Mouse (Mus musculus) hematopoietic stem cell, adult 5-6 weeks (primary cell): Measurements from ENCODE around the gene Hist1h1t. TPM values are rescaled to one million over a fixed set of nuclear protein-coding genes. Genes with fewer than 3 reads are reported as not detected.
"Not testable (repeated sequence)": the region's sequence is repeated elsewhere in the genome, so short reads cannot be mapped to it uniquely, and the experiment has no call there.

Source experiments
- ATAC-seq, 2 experiments: fragments of 125-278 bp in 1 of 2; replicated peaks in 1 of 2; 2 replicates each; pipeline ENCODE4 v1.8.0; 2016 to 2017; ENCODE audit warnings: inconsistent platforms in 2 of 2, mild to moderate bottlenecking in 2 of 2, moderate number of reproducible peaks in 2 of 2, low read depth in 1 of 2, moderate TSS enrichment in 1 of 2; ENCODE audit not compliant: low FRiP score in 2 of 2, poor library complexity in 2 of 2, severe bottlenecking in 2 of 2, insufficient read depth in 1 of 2, low TSS enrichment in 1 of 2
- total RNA-seq: library from RNA; stranded (forward); fragments of 172-1452, 232-1000 nt; gene quantifications from 2 replicates; pipeline ENCODE4 v1.2.3, GENCODE M21; 2017

Hist1h1t gene
- total RNA-seq = not detected in 2 replicates

GRCm38 (mm10) chr13:23695514-23695913, at the start of gene Hist1h1t:
Gene Hist1h1t (plus strand): TSS chr13:23695814.
- no peak for ATAC-seq

DNA sequence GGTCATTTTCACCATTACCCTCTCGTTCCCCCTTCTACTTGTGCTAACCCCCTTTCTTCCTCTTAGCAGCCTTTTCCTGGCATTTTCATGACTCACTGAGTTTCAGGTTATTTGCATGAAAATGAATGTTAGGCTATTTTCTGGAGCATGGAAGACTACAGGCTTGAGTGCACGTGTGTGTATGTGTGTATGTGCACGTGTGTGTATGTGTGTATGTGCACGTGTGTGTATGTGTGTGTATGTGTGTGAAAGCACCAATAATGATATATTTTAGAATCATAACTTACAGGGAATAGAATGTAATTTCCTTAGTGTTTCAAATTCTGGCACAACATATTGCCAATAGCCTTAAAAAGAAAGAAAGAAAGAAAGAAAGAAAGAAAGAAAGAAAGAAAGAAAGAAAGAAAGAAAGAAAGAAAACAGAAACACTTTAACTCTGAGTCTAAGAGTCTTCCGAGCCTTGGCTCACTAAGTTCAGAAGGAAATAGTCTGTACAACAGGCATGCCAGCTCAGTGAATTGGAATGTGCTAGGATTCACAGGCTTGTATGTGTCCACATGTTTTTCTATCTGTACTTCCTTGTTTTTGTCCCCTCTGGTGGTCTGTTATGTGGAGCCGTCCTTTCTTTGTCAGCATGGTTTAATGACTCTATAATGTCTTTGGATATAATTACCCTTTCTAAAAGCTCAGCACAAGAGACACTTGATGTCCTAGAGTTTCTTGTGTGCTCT, 35.8 kb upstream of the Hist1h1t start:
- ATAC-seq = no peak

DNA sequence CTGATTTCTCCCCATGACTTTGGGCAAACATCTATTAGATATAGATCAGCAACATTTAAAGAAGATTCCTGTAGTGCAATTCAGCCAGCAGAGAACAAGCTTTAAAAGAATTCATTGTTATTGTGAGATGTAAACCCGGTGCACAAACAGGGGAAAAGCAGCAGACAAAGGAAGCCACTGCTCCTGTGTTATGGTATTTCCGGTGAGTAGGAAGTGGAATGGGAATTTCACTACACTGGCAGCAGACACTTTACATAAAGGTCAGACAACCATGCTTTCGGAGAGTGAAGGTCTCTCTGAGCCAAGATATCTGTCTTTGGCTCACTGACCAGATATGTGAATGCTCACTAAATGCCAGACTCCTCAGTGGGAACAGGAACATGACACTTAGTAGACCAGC, 33.1 kb upstream of the Hist1h1t start:
- ATAC-seq = no peak

GRCm38 (mm10) chr13:23681990-23682582, 13.5 kb upstream of the Hist1h1t start:
- ATAC-seq = no peak

DNA sequence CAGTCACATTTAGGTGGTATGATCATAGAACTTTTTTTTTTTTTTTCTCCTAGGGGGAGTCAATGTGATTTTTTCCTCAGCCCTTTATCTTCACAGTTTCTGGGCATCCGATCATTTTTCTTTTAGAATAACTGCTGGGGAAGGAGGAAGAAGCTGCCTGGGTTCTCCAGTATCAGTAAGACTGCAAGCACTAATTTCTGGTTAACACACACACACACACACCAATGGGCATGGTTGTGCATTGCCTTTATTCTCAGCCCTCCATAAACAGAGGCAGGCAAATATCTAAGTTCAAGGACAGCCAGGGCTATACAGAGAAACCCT, 13.0 kb upstream of the Hist1h1t start:
- ATAC-seq = no peak

DNA sequence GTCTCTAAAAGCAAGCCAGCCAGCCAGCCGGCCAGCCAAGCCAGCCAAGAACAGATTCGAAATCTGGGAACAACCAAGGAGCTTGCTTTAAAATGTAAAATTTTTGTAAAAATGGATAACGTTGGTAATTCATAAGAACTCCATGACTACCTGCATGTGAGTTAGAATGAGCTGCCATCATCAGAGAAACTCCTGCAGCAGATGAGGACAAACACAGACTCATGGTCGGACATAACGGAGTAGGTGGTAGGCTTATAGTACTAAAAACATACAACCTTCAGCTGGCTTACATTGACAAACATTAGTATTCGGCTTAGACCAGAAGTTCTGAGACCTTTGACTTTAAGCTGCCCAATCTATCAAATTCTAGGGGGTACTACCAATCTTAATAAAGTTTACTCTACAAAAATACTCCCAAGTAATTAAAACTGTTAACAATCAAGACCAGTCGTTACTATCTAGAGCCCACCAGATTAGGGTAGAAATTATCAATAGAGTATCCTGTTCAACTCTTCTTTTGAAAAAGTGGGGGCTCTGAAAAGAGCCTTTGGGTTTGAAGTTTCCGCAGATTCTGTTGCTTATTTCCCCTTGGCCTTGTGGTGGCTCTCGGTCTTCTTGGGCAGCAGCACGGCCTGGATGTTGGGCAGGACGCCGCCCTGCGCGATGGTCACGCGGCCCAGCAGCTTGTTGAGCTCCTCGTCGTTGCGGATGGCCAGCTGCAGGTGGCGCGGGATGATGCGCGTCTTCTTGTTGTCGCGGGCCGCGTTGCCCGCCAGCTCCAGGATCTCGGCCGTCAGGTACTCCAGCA, 12.5 kb upstream of the Hist1h1t start:
- ATAC-seq = not testable (repeated sequence)

DNA sequence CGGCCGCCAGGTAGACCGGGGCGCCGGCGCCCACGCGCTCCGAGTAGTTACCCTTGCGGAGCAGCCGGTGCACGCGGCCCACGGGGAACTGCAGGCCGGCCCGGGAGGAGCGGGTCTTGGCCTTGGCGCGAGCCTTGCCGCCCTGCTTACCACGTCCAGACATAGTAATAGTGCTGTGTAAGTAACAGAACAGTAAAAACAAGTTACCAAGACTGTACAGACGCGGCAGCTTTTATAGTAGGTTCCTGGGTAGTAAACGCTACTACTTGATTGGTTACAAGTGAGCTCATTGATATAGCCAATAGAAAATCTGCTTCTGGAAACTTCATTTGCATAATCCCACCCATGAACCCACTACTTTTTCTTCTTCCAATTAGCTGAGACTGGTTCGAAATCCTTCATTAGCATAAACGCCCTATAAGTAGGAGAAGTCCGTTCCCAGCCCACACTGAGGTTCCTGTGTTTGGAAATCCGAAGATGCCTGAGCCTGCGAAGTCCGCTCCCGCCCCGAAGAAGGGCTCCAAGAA, 11.8 kb upstream of the Hist1h1t start, which contains the start of the genes Hist1h2ac and Hist1h2bc:
Gene Hist1h2ac (minus strand): TSS at position 194 of the 527 bp plus-strand sequence.
Gene Hist1h2bc (plus strand): TSS at position 445 of the 527 bp plus-strand sequence.
- ATAC-seq = peak; percentile 91 to 95

- peak; percentile 34 to 47; a peak in 3 of 4 replicates for ATAC-seq
Measured at GRCm38 (mm10) chr13:23684295-23684945, 11.2 kb upstream of the Hist1h1t start.

GRCm38 (mm10) chr13:23685121-23685861, 10.3 kb upstream of the Hist1h1t start:
- ATAC-seq = 0 out of 4 replicates have a peak, but pooled peaks of 1 of the 2 experiments have one; percentile 3

DNA sequence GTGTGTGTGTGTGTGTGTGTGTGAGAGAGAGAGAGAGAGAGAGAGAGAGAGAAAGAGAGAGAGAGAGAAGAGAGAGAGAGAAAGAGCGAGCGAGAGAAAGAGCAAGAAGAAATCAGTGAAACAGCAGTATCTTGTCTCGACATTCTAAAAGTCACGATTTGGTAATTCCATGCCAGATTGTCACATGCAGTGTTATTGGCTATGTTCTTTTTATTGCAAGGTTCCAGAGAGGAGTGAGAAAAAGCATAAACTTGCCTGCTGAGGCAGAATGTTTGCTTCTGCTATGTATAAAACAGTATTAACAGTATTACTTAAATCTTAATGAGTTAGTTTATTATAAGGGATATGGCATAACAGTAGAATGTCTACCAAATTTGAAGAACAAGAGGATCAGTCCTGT, 9.6 kb upstream of the Hist1h1t start:
- no peak for ATAC-seq

DNA sequence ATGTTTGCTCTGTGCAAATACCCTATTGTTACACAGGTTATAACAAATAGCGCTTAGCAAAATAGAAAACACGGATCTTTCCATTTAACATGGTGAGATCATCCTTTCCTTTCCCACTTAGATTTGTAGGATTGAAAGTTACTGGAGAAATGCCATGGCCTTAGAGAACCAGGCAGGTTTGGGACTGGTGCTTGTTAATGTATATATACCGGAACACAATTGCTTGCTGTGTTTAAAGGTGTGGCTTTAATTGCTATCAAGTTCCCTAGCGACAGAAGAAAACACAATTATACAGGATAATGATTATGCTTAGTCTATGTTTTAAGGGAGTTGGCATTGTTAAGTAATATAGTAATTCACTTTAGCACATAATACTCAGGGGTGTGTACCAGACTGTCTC, 8.4 kb upstream of the Hist1h1t start:
- no peak for ATAC-seq

GRCm38 (mm10) chr13:23687907-23688306, 7.7 kb upstream of the Hist1h1t start:
- no peak for ATAC-seq

DNA sequence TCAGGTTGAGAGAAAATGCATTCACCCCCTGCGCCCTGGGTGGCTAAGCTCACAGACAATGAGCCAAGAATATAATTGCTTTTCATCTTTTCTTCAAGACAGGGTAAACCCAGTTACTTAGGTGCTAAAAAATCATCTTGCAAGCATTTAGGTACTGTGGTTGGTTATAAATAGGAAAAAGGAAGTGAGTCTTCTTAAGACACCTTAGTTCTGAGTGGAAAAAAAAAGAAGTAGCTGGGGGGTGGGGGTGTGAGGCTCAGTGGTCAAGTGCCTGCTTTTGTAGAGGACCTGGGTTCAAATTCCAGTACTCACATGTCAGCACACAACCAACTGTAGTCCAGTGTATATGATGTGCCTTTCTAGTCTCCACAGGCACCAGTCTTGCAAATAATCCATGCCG, 6.7 kb upstream of the Hist1h1t start:
- no peak for ATAC-seq

- no peak for ATAC-seq
Measured at GRCm38 (mm10) chr13:23689459-23689858, 6.2 kb upstream of the Hist1h1t start.

DNA sequence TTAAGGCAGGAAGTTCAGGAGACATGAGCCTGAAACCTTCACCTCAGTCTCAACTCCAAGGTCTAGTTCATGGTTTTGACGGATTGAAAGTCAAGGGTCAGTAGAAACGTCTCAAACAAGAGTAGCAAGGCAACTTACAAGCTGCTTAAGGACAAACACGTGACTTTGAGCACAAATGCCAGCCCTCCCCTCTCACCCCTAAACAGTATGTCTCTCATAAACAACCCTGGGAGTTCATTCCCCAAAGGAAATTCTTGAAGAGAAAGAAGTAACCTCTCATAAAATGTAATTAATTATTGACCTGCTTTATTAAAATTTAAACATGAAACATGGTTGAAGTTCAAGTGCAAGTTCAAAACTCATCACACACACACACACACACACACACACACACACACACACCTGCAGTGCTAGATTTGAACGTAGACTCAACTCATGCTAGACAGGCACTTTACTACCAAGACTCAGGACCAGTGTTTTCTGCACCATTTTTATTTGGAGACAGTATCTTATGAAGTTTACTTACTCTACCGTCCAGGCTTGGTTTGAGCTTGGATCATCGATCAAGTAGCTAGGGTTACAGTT, 1.7 kb upstream of the Hist1h1t start:
- no peak for ATAC-seq

- no peak for ATAC-seq
Measured at GRCm38 (mm10) chr13:23694956-23695355, 658 bp upstream of the Hist1h1t start.
